Mouse (Mus musculus): ENCODE measurements around the gene Dnah7c. TPM values are rescaled to one million over a fixed set of nuclear protein-coding genes. Genes with fewer than 3 reads are reported as not detected.
"Not testable (repeated sequence)": the region's sequence is repeated elsewhere in the genome, so short reads cannot be mapped to it uniquely, and the experiment has no call there.

The Dnah7c gene
- polyA plus RNA-seq, 1 experiment from 2014 or later: 0.01 TPM

- H3K27ac ChIP-seq (replicated peaks); H3K9me3 ChIP-seq (ENCODE audit: control insufficient read depth, low read length); H3K4me3 ChIP-seq (ENCODE audit: low read depth, low read length); H3K36me3 ChIP-seq (ENCODE audit: control insufficient read depth, insufficient read depth, low read length); H3K4me1 ChIP-seq (replicated peaks; ENCODE audit: control insufficient read depth, insufficient read depth); H3K27me3 ChIP-seq (ENCODE audit: control insufficient read depth, insufficient read depth, low read length); DNase-seq (ENCODE audit: low spot score); H3K9ac ChIP-seq (ENCODE audit: low read length); ATAC-seq (ENCODE audit: low FRiP score, low TSS enrichment); H3K4me2 ChIP-seq (replicated peaks; ENCODE audit: low read depth): not testable (repeated sequence)
- WGBS: 78% methylated on average over 2 of the region's 2 CpGs
Measured at GRCm38 (mm10) chr1:46734455-46734854, 309.1 kb downstream of the Dnah7c start.

GRCm38 (mm10) chr1:46764600-46764999 lies 339.2 kb downstream of the Dnah7c start:
- not testable (repeated sequence) for DNase-seq (ENCODE audit: low spot score); H3K27me3 ChIP-seq (ENCODE audit: control insufficient read depth, insufficient read depth, low read length); H3K9ac ChIP-seq (ENCODE audit: low read length); H3K4me1 ChIP-seq (replicated peaks; ENCODE audit: control insufficient read depth, insufficient read depth); ATAC-seq (ENCODE audit: low FRiP score, low TSS enrichment); H3K36me3 ChIP-seq (ENCODE audit: control insufficient read depth, insufficient read depth, low read length); H3K27ac ChIP-seq (replicated peaks); H3K9me3 ChIP-seq (ENCODE audit: control insufficient read depth, low read length); H3K4me3 ChIP-seq (ENCODE audit: low read depth, low read length); H3K4me2 ChIP-seq (replicated peaks; ENCODE audit: low read depth)
- WGBS: 52% methylated on average over 3 of the region's 3 CpGs

- not testable (repeated sequence) for ATAC-seq (ENCODE audit: low FRiP score, low TSS enrichment); H3K27ac ChIP-seq (replicated peaks); H3K36me3 ChIP-seq (ENCODE audit: control insufficient read depth, insufficient read depth, low read length); H3K27me3 ChIP-seq (ENCODE audit: control insufficient read depth, insufficient read depth, low read length); H3K4me1 ChIP-seq (replicated peaks; ENCODE audit: control insufficient read depth, insufficient read depth); H3K4me3 ChIP-seq (ENCODE audit: low read depth, low read length); H3K9me3 ChIP-seq (ENCODE audit: control insufficient read depth, low read length); H3K9ac ChIP-seq (ENCODE audit: low read length); H3K4me2 ChIP-seq (replicated peaks; ENCODE audit: low read depth); DNase-seq (ENCODE audit: low spot score)
- TF ChIP-seq CTCF (IDR thresholded peaks at IDR 0.05; ENCODE audit: low read depth): peak; percentile 44
Measured at GRCm38 (mm10) chr1:46769318-46769717, 343.9 kb downstream of the Dnah7c start.

- H3K4me2 ChIP-seq (replicated peaks; ENCODE audit: low read depth); H3K9me3 ChIP-seq (ENCODE audit: control insufficient read depth, low read length); H3K4me3 ChIP-seq (ENCODE audit: low read depth, low read length); H3K9ac ChIP-seq (ENCODE audit: low read length); DNase-seq (ENCODE audit: low spot score); H3K27ac ChIP-seq (replicated peaks); ATAC-seq (ENCODE audit: low FRiP score, low TSS enrichment); H3K27me3 ChIP-seq (ENCODE audit: control insufficient read depth, insufficient read depth, low read length); H3K4me1 ChIP-seq (replicated peaks; ENCODE audit: control insufficient read depth, insufficient read depth); H3K36me3 ChIP-seq (ENCODE audit: control insufficient read depth, insufficient read depth, low read length): not testable (repeated sequence)
- 90% methylated on average over 7 of the region's 7 CpGs for WGBS
Measured at GRCm38 (mm10) chr1:46770077-46770695, 344.8 kb downstream of the Dnah7c start.

- not testable (repeated sequence) for H3K9ac ChIP-seq (ENCODE audit: low read length); H3K4me3 ChIP-seq (ENCODE audit: low read depth, low read length); H3K4me1 ChIP-seq (replicated peaks; ENCODE audit: control insufficient read depth, insufficient read depth); H3K9me3 ChIP-seq (ENCODE audit: control insufficient read depth, low read length); H3K27ac ChIP-seq (replicated peaks); H3K4me2 ChIP-seq (replicated peaks; ENCODE audit: low read depth); H3K27me3 ChIP-seq (ENCODE audit: control insufficient read depth, insufficient read depth, low read length); ATAC-seq (ENCODE audit: low FRiP score, low TSS enrichment); H3K36me3 ChIP-seq (ENCODE audit: control insufficient read depth, insufficient read depth, low read length); DNase-seq (ENCODE audit: low spot score)
- 75% methylated on average over 4 of the region's 4 CpGs for WGBS
Measured at GRCm38 (mm10) chr1:46782227-46782626, 356.8 kb downstream of the Dnah7c start.

GRCm38 (mm10) chr1:46805074-46805473 lies 379.7 kb downstream of the Dnah7c start:
- Histone ChIP-seq H3K27ac (replicated peaks) (no peak overlapping the region), H3K9ac (ENCODE audit: low read length) (no peak overlapping the region), H3K4me1 (replicated peaks; ENCODE audit: control insufficient read depth, insufficient read depth) (no peaks in the 10 kb centered on the region), H3K36me3 (ENCODE audit: control insufficient read depth, insufficient read depth, low read length) (no peaks in the 10 kb centered on the region), H3K9me3 (ENCODE audit: control insufficient read depth, low read length) (no peaks in the 10 kb centered on the region), H3K27me3 (ENCODE audit: control insufficient read depth, insufficient read depth, low read length) (no peaks in the 10 kb centered on the region), H3K4me3 (ENCODE audit: low read depth, low read length) (no peak overlapping the region), H3K4me2 (replicated peaks; ENCODE audit: low read depth) (no peak overlapping the region)
- ATAC-seq (ENCODE audit: low FRiP score, low TSS enrichment): no peak
- WGBS: 85% methylated on average over 1 of the region's 1 CpGs
- TF ChIP-seq CTCF (IDR thresholded peaks at IDR 0.05; ENCODE audit: low read depth): no peak
- no peak for TF ChIP-seq EP300 (optimal IDR thresholded peaks at IDR 0.05)
- no peak for DNase-seq (ENCODE audit: low spot score)

GRCm38 (mm10) chr1:46808630-46809029 lies 383.2 kb downstream of the Dnah7c start:
- H3K4me2 ChIP-seq (replicated peaks; ENCODE audit: low read depth); H3K36me3 ChIP-seq (ENCODE audit: control insufficient read depth, insufficient read depth, low read length); H3K4me1 ChIP-seq (replicated peaks; ENCODE audit: control insufficient read depth, insufficient read depth); ATAC-seq (ENCODE audit: low FRiP score, low TSS enrichment); H3K9me3 ChIP-seq (ENCODE audit: control insufficient read depth, low read length); H3K27ac ChIP-seq (replicated peaks); H3K9ac ChIP-seq (ENCODE audit: low read length); H3K27me3 ChIP-seq (ENCODE audit: control insufficient read depth, insufficient read depth, low read length); DNase-seq (ENCODE audit: low spot score); H3K4me3 ChIP-seq (ENCODE audit: low read depth, low read length): not testable (repeated sequence)
- 74% methylated on average over 4 of the region's 4 CpGs for whole genome bisulfite sequencing
